Mouse (Mus musculus) Muller cell, postnatal 12 days (primary cell): ENCODE results near the gene Ssna1.
A peak's percentile ranks its signal among the peaks of the same experiment; 100 is the strongest.

Experiments
- DNase-seq: peaks from one replicate; pipeline ENCODE4 v3.0.0-alpha.2; 2015; ENCODE audit errors: inconsistent ontology term

Ssna1 gene

DNA sequence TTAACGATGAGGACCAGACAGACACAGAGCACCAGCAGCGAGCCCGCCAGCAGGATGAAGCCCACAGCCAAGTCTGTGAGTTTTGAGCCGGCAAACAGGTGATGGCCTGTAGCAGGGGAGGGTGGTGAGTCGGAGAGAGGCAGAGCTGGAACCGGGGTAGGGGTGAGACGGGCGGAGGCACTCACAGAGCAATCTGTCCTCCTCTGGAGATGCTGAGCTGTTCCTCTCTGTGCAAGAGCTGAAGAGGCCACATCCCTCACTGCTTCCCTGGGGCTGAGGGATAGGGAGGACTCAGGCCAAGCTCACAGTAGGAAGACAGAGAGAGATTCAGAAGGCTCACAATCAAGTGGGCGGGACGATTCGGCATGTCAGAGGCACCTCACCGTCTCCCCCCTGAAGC lies 41.2 kb downstream of the Ssna1 start:
- DNase-seq: no peak

DNA sequence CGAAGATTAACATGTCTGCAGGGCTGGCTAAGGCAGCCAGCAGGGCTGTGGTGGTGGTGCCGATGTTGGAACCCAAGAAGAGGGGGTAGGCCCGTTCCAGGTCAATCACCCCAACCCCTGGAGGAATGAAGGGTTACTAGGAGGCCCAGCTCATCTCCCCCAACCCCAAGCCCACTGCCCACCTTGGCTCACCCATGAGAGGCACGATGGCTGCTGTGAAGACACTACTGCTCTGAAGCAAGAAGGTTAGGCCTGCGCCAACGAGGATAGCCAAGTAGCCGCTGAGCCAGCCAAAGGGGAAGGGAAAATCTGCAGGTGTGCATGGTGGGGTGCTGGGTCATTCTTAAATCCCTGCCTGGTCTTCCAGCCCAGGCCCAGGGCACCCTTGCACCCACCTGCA lies 41.7 kb downstream of the Ssna1 start:
- DNase-seq: no peak

DNA sequence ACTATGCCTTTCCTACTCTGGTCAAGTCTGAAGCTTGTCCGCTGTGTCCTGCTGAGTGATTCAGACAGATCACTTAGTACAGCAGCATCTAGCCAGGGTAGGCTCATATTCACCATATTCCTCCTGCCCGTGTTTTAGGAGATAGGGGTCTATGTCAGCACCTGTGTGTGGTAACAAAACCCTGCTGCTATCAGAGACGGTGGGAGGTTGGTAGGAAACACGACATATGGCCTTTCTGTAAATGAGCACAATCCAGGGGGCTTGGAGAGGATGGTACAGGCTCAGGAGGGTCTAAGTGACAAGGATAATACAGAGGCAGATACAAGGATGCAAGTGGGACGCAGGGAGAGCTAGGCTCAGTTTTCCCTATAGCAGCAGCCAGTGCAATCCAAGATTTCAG lies 42.7 kb downstream of the Ssna1 start:
- DNase-seq: no peak

DNA sequence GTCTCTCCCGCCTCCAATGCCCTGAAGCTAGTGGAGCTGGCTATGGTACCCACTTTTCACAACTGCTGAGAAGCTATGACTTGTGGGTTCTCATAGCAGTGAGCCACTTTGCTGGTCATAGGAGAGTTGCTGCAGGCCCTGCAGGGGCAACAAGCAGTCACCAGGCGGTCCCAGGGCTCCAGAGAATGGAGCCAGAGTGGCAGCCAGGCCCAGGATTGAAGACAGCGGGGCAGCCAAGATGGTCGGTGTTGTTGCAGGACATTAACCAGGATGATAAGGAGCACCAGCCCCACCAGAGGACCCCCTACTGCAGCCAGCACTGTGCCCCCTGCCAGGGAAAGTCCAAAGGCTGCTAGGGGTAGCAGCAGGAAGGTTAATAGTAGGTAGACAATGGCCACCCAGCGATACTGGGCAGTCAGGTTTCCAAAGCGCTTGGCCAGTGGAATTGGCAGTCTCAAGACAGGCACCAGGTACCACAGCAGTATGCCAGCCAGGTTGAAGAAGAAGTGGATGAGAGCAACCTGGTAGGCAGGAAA lies 43.2 kb downstream of the Ssna1 start:
- no peak for DNase-seq

DNA sequence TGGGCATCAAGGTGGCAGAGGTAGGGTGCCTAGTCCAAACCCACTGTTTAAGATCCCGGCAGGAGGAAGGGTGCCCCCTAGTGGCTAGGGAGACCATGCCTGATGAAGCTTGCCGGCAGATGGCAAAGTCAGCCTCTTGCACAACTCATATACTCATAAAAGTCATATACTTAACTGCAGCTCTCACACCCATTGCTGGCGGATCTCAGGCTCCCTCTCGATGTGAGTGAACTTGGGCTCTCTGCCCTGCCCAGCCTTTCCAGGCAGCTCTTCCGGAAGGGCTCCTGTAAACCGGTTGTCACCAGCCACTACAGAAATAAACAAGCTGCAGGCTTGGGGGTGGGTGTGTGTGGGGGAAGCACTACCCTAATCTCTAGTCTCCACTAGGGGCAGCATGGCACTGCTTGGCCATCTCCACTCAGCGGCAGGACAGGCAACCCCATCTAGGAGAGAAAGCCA lies 43.8 kb downstream of the Ssna1 start:
- peak; percentile 89 for DNase-seq

DNA sequence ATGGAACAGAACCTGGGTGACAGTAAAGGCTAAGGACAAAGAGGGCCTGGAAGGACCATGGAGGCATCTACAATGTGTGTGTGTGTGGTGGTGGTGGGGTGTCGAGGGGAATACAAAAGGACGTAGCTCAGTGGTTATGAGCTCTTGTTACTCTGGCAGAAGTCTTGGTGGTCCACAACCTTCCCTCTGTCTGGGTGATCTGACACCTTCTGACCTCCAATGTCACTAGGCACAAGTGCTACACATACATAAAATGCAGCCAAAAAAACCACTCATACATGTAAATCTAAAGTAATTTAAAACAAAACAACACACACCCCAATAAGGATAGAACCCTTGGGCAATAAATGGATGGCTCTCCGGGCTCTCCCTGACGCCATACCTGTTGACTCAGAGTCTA lies 44.8 kb downstream of the Ssna1 start:
- DNase-seq: no peak

DNA sequence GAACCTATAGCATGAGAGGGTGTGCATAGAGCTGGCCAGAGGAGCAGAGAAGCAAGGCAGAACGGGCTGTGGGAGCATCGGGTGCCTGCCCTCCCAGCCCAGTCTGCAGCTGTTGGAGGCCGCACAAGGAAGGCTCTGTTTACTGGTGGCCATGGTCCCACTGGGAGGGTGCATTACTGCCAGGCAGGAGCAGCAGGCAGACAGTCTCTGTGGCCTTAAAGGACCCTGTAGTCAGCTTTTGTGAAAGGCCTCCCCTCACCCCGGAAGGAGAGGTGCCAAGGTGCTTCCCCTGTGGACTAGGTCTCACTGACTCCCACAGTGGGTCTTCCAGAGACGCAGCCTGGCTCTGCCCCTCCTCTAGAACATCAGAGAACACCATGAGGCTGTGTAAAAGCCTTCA lies 45.4 kb downstream of the Ssna1 start:
- peak; percentile 24 for DNase-seq

DNA sequence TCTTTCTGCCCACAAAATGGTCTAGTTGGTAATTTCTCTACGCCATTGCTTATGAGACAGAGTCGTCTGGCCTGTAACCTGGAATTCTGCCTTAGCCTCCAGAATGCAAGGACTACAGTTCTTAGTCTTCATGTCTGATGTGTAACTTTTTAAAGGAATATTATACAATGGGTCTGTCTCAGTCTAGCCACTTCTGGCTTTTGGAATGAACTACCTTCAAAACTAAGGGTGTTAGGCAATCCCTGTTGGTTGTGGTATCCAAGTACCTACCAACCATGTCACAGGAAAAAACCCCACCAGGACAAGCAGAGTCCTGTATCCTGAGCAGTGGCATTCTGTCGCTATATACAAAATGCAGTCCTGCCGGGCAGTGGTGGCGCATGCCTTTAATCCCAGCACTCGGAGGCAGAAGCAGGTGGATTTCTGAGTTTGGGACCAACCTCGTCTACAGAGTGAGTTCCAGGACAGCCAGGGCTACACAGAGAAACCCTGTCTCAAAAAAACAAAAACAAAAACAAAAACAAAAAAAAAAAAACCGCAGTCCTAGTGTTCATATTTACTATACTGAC lies 46.3 kb downstream of the Ssna1 start:
- no peak for DNase-seq

DNA sequence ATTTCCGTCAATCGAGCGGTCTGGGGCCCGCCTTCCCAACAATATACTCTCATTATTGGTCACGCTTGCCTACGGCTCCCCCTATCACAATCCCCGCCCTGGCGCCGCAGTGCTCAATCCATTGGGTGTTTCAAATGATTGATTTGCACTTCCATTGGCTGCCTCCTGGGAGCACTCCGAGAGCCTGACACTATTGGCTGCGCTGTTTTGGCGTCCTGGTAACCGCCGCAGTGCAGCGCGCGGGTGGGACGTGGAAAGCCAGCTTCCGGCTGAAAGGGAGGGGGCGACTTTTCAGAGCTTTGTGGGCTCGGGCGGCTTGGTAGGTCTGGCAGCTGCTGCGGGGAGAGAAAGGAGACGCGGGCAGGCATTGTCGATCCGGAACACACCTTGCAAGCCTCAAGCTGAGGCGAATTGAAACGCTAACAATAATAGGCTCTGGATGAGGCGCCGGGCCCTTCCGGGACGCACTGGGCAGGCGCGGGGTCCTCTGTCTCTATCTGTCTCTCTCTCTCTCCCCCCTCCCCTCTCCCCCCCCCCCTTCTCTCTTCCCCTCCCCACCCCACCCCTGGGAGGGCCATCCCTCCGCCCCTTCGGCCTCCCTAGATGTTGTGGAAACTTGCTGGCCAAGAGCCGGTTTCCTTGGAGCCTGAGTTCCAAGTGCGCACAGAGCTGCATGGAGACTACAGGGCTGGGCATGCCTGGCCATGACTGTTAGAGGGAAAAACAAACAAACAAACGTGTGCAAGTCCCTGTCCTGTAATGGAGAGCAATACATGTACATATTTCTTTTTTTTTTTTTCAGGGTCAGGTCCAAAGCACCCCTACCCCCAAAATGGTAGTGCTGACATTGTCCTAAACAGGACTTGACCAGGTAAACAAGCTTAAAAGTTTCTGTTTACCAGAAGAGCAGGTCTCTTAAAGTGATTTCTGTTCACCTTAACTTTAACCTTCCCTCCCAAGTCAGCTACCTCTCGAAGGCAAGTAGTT lies 47.2 kb downstream of the Ssna1 start:
- peak; percentile 99 for DNase-seq

DNA sequence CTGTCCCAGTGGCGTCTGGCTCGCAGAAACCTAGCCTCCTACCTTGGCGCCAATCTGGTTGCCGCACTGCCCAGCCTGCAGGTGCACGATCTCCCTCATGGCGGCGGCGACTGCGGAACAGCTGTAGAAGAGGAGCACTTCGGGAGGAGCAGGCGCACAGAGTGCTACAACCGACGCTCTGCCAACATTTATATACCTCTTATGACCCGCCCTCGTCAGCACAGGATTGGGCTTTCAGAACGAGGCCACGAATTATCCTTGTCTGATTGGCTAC lies 47.8 kb downstream of the Ssna1 start, which contains the start of gene Tubb4b:
Gene Tubb4b (minus strand): TSS at position 211 of the 274 bp plus-strand sequence.
- no peak for DNase-seq

DNA sequence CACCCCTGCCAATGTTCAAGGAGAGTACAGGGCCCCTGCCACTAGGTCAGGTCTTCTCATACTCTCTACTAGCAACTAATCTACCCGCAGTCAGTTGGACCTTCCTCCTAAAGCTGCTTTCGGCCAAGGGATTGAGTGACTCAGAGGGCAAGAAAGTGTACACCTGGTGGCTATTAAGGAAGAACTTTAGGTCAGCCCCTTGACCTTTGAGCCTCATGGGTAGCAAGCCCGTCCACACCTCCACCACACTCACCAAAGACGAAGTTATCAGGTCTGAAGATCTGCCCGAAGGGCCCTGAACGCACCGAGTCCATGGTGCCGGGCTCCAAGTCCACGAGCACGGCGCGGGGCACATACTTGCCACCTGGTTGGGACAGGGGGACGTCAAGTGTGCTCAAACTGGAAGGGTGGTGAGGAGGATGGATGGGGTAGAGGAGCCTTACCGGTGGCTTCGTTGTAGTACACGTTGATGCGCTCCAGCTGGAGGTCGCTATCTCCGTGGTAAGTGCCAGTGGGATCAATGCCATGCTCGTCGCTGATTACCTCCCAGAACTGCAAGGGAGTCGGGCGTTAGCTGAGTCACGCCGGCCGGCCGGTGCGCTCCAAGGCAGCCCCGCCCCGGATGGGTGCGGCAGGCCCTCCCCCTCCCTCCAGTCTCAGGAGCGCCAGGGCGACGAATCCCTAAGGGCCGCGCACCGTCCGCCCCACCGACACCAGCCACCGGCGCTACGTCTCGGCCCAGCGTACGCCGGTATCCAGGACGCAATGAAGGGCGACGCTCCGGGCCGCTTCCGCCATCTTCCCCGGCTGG lies 48.4 kb downstream of the Ssna1 start:
- DNase-seq: peak; percentile 88

DNA sequence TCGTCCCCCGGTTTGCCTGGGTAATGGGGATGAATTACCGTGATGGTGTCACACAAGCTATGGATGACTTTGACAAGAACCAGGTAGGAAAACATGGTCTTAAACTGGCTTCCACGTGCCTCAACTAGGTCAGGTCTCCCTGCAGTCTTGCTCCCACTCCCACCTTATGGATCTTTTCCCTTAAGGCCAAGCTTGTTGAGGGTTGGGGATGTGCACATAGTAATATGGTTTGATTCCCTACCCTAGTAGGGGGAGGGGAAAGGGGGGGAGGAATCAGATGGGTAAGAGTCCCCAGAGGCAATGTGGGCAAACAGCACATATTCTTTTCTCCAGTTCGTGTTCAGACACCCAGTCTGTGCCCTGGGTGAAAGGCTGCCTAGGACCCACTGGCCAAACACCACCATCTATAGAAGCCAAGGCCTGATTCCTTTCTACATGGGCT lies 50.9 kb downstream of the Ssna1 start:
- DNase-seq: no peak
